Mouse (Mus musculus) retina, postnatal 7 days (tissue): ENCODE data around the gene Gm853.

Source experiments
- DNase-seq: peaks from one replicate; pipeline ENCODE4 v3.0.0-alpha.2; 2012; ENCODE audit warnings: low read depth, low spot score

Gene Gm853

DNA sequence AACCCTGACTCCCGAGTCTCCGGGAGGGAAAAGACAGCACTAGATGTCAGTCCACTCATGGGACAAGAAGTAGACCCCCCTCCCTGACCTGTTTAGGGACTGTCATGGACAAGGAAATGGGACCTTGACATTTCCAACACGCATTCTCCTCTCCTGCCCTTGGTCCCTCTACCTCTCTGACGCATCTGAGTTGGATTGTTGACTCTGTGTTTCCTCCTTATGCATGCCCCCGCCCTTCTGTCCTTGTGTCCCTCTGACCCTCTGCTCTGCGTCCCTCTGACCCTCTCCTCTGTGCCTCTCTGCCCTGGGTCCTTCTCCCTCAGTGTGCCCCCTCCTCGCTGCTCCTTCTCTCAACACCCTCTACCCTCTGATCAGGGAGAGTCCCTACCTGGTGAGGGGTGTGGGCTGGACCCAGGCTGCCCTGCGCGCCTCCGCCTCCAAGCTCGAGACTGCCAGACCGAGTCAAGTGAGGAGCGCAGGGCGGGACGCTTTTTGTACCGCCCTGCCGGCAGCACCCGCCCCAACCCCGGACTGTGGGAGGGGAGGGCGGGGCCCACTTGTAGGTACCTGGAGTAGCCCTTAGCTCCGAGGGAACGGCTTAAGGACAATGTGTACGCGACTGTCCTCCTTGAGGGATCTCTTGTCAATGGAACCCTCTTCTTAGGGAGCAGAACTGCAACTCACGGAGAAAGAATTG lies 47.7 kb downstream of the Gm853 start:
- no peak for DNase-seq

DNA sequence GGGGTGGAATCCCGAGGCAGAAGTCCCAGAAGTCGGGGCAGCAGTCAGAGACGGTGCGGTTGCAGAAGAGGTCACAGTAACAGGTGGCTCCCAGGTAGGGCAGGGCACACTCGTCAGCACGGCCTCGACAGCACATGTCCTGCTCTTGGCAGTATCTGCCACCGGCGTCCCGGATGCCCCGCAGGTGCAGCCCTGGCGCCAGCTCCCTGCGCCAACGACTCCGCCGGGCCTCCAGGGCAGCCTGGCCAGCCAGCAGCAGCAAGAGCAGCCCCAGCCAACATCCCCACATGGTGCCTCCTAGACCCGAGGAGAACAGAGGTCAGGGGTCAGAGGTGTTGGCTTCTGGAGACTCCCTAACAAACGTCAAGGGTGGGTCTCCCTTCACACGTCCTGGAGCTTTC lies 48.3 kb downstream of the Gm853 start:
- no peak for DNase-seq

DNA sequence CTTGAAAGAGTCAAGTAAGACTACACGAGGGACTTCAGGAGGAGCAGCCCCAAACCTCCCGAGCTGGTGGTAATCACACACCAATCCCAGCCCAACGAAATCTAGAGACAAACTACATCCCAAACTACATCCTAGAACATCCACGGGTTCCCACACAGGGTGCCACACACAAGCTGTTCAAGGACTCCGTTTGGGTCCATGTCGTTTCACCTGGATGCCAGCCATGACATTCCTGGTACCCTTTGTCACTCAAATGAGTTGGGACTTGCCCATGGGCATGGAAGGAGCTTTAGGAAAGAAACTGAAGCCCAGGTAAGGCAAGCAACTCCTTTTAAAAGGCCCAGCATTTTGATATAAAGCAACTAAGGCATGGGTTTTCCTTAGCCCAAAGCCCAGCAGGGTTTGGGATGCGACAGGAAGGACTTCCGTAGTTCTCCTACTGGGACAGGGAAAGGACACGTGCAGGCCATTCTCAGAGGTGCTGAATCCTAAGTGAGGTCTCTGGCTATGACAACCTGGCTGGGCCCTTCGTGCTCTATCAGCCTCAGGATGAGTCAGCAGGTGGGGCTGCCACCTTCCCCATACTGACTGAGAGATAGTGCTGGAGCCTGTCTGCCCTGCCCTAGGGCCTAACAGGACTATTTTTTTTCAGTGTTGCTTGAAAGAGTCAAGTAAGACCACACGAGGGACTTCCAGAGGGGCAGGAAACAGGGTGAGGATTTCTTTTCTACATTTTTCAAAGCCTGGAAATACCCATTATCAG lies 49.0 kb downstream of the Gm853 start:
- DNase-seq = no peak

DNA sequence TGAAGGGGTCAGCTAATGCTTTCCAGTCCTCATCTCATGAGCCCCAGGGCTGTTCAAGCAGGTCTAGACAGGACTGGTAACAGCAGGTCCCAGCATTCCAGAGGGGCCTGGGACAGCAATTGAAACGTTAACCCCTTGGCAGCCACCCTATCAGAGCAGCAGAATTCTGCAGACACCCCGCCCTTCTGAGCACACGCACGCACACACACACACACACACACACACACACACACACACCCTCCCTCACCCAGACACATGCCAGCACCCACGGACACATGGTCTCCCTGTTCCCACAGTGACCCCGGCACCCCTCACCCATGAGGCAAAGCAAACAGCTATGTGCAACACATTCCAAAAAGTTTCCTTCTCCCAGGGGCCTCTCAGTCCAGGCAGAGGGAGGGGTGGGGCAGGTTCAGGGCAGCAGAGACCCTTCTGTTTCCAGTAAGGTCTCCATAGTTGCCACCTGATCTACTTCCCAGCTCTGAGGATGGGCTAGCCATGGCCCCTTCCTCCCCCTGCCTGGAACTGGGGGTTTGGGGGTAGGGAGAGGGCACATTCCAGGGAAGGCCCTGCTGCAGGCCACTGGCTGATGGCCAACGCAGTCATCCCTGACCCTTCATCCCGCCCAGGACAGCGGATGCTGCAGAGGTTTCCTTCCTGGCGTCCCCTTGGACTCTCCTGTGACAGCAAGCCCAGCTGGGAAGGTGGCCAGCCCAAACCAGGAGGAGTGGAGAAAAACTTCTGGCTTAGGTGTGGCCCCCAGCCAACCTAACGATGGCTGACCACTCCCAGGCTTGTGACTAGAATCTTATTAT lies 50.0 kb downstream of the Gm853 start:
- DNase-seq = no peak

DNA sequence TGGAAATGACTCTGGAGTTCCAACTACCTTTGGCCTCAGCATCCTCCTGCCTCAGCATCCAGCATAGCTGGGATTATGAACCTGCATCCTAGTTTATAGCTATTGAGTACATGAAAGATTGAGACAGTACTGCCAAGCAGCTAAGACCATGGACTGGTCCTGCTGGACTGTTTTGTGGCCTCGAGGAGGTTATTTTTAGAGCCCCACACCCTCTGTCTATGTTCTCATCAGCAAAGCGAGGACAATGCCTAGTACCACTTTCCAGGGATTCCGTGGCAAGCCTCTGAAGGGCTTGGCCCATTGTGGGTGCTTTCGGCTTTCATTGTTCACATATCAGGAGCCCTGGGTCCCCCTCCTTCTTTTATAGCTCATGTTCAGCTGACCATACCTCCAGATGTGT lies 51.8 kb downstream of the Gm853 start:
- DNase-seq = no peak

DNA sequence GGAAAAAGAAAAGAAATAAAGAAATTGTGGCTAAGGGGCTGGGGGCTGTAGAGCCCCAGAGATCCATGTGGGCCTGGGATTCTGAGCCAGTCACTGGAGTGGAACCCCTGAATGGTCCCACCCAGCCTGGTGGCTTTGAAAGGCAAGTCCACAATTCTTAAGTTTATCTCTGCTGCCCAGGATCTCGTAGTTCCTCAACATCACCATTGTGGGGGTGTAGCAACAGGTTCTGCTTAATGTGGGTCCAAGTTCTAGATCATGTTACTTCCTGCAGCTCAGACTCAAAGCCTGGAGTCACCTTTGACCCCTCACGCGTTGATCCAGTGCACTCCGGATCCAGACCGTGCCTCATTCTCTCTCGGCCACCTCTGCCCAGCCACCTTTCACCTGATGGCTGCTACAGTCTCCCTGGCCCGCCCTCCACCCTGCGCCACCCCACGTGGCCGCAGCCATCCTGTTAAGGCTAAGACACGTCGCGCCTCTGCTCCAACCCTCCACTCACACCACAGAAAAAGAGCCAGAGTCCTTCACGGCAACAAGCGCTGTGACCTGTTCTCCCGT lies 52.7 kb downstream of the Gm853 start:
- no peak for DNase-seq

DNA sequence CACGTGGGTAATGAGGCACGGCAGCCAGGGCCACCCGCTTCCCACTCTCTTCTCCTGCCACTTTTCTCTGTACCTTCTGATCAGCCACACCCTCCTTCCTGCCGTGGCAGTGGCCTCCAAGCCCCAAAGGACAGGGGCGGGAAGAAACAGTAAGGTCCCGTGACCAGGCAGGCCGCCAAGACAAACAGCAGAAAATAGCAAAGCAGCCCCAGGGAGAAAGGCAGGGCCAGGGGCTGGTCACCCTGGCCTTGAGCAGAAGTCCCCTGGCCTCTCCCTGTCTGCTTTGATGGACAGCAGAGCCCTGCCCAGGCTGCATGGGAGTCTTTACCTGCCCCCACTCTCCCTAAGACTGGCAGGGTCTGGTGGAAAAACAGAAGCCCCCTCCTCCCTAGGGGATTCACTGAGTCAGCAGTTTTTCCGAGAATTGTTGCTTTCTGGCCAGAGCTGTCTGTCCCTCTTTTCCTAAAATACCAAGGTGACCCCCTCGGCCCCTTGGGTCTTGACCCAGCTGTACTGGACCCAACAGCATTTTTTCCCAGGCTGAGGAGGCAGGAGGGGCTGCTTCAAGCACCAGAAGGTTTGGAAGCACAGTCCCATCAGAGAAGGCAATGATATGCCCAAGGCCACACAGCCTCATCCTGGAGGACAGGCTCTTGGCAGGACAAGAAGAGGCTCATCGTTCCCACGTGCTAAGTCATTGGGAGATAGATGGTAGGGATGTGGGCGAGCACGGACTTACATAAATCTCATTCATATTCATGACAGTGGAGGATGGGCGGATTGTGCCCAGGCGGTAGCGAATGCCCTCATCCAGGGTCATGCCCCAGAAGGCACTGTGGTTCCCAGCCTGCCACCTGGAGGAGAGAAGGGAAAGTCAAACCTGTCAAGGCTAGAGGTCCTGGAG lies 53.7 kb downstream of the Gm853 start:
- DNase-seq = no peak

DNA sequence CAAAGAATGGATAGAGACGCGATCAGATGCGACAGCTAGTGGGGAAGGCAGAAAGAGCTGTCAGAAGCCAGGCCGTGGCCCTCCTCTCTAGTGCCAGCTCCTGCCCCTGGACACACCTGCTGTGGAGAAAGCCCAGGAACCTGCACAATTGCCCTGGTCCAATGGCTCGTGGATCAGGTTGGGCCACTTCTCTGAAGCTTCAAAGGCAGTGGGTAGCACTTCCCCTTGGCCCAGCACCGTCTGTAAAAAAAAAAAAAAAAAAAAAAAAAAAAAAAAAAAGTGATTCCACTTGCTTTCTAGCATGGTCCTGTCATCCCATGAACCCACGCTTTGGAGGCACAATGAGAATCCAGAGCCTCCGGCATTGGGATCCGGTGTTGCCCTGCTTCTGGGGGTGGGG lies 54.4 kb downstream of the Gm853 start:
- DNase-seq = no peak

DNA sequence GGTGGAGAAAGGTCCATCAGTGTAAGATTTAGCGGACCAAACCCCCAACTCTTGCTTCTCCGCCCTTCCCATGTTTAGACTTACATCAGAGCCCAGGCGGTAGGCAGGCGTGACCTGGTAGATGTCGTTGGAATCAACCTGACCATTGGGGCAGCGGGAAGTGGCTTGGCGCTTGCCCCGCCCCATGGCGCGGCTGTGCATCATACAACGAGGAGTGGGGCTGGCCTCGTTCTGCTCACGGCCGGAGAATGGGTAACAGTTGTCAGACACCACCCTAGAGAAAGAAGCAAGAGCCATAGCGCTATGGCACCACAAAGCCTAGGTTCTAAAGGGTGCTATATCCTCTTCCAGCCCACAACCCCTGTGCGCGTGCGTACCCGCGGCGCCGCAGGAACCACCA lies 54.9 kb downstream of the Gm853 start:
- DNase-seq = no peak

DNA sequence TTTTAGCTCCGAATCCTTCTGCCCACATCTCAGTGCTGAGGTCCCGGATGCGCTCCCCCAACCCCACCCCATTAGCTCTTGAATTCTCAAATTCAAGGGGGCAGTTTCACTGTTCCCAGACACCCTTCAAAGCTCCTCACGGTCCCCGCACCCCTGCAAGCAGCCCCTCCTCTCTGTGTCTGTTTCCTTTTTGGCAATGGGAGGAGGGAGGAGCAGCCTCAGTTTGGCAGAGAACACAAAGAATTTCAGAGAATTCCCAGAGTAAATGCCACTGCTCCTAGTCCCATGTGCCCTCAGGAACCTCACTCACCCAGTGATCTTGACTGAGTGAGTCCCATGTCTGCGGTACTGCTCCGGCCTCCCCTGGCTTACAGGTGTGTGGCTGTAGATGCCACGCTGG lies 55.6 kb downstream of the Gm853 start:
- no peak for DNase-seq

DNA sequence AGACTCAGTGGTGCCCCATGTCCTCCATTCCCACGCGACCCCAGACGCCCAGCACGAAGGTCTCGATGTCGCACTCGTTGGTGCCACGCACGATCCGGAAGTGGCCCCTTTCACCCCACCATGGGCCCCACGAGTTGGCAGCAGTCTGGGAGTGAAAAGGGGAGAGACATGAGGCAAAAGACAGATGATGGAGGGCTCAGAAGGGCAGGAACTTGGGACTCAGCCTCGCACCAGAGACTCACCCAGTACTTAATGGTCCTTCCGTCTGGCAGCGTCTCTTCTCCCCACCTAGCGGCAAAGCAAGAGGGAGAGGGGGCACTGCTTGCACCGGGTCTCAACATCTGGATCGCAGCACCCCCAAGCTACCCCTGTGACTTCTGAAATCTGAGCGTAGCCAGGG lies 56.1 kb downstream of the Gm853 start:
- no peak for DNase-seq

DNA sequence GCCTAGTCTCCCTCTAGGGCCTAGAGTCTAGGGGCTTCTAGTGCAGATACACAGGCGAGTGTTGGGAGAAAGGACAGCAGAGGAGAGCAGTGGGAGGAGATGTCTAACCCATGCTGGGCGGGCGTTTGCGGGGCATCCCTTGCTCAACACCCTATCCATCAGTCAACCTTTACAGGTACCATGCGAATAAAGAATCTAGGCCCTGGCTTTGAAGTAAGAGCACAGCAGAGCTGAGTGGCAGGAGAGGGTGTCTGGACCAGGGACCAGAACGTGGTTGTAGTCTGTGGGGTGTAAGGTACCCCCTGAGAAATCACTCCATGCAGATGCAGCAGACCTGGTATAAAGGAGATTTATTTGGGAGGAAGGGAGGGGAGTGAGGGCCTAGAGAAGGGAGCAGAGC lies 58.1 kb downstream of the Gm853 start:
- DNase-seq = no peak

DNA sequence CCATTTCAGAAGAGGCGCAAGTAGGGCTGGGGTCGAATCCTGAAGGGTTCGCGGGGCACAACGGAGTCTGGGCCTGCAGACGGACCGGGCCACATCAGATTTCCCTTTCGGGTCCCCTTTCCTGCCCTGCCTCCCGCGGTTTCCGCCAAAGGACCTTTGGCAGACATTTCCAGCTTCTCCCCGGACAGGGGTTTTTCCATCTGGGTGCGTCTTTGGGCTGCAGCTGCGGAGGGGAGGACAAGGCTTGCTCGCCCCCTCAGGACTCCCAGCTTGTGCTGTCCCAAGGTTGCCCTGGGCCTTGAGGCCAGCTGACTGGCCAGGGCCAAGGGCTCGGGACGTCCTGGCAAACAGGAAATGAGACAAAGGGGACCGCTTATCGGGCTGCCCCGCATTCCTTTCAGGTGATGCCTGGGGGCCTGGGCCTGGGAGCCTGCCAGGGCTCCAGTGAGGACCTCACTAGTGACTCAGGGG lies 58.8 kb downstream of the Gm853 start:
- DNase-seq = no peak

DNA sequence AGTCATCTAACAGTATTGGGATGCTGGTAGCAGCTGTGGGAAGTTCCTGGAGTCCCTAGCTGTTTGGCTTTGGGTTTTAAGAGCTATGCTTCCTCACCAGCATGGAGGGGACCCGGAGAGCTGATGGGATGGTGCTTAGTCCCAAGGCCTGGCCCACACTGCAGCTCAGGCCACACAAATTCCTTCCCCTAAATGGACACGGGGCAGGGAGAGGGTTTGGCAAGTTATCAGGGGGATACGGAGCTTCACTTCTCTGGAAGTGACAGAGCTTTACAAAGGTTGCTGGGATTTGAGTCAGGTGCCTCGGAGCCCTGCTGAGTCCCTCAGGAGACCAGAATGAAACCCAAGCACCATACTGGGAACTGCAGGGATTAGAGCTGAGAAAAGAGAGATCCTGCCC lies 60.9 kb downstream of the Gm853 start:
- DNase-seq = no peak
